Mouse (Mus musculus): ENCODE results near the gene Arhgef3.

Gene Arhgef3

GRCm38 (mm10) chr14:27266601-27267000 lies 151.9 kb downstream of the Arhgef3 start:
- in situ Hi-C loops (cut with MboI, MseI): no loop called here

- in situ Hi-C loops (cut with MboI, MseI): no loop called here
These were observed 153.4 kb downstream of the Arhgef3 start for GRCm38 (mm10) chr14:27268137-27268536.

GRCm38 (mm10) chr14:27268986-27269700 lies 154.4 kb downstream of the Arhgef3 start:
- in situ Hi-C loops (cut with MboI, MseI): no loop called here

GRCm38 (mm10) chr14:27269836-27270235 lies 155.1 kb downstream of the Arhgef3 start:
- in situ Hi-C loops (cut with MboI, MseI): no loop called here

- in situ Hi-C loops (cut with MboI, MseI): no loop called here
These were observed 155.8 kb downstream of the Arhgef3 start for GRCm38 (mm10) chr14:27270466-27270865.

- in situ Hi-C loops (cut with MboI, MseI): no loop called here
These were observed 156.8 kb downstream of the Arhgef3 start for GRCm38 (mm10) chr14:27271371-27272071.

- in situ Hi-C loops (cut with MboI, MseI): no loop called here
These were observed 157.6 kb downstream of the Arhgef3 start for GRCm38 (mm10) chr14:27272072-27272834.

GRCm38 (mm10) chr14:27272835-27273138 lies 158.1 kb downstream of the Arhgef3 start:
- in situ Hi-C loops (cut with MboI, MseI): no loop called here

- in situ Hi-C loops (cut with MboI, MseI): no loop called here
These were observed 158.5 kb downstream of the Arhgef3 start for GRCm38 (mm10) chr14:27273169-27273568.

- in situ Hi-C loops (cut with MboI, MseI): no loop called here
These were observed 162.6 kb downstream of the Arhgef3 start for GRCm38 (mm10) chr14:27277259-27277658.

GRCm38 (mm10) chr14:27280201-27280890 lies 165.6 kb downstream of the Arhgef3 start:
- in situ Hi-C loops (cut with MboI, MseI): loop anchor here (10.0 kb wide), 1 partner anchor 596 kb away; no protein-coding TSS in a partner anchor

- in situ Hi-C loops (cut with MboI, MseI): loop anchor here (10.0 kb wide), 1 partner anchor 599 kb away; no protein-coding TSS in a partner anchor
These were observed 169.3 kb downstream of the Arhgef3 start for GRCm38 (mm10) chr14:27283956-27284355.

GRCm38 (mm10) chr14:27286202-27286601 lies 171.5 kb downstream of the Arhgef3 start:
- in situ Hi-C loops (cut with MboI, MseI): loop anchor here (10.0 kb wide), 1 partner anchor 601 kb away; no protein-coding TSS in a partner anchor

- in situ Hi-C loops (cut with MboI, MseI): loop anchor here (10.0 kb wide), 1 partner anchor 604 kb away; no protein-coding TSS in a partner anchor
These were observed 174.4 kb downstream of the Arhgef3 start for GRCm38 (mm10) chr14:27289053-27289452.

- in situ Hi-C loops (cut with MboI, MseI): no loop called here
These were observed 177.4 kb downstream of the Arhgef3 start for GRCm38 (mm10) chr14:27292101-27292500.

GRCm38 (mm10) chr14:27295821-27296220 lies 181.1 kb downstream of the Arhgef3 start:
- in situ Hi-C loops (cut with MboI, MseI): no loop called here

GRCm38 (mm10) chr14:27296987-27297386 lies 182.3 kb downstream of the Arhgef3 start:
- in situ Hi-C loops (cut with MboI, MseI): no loop called here

GRCm38 (mm10) chr14:27298875-27299274 lies 184.2 kb downstream of the Arhgef3 start:
- in situ Hi-C loops (cut with MboI, MseI): no loop called here

- in situ Hi-C loops (cut with MboI, MseI): no loop called here
These were observed 185.0 kb downstream of the Arhgef3 start for GRCm38 (mm10) chr14:27299705-27300104.

- in situ Hi-C loops (cut with MboI, MseI): no loop called here
These were observed 187.2 kb downstream of the Arhgef3 start for GRCm38 (mm10) chr14:27301768-27302499.

- in situ Hi-C loops (cut with MboI, MseI): no loop called here
These were observed 188.6 kb downstream of the Arhgef3 start for GRCm38 (mm10) chr14:27303294-27303693.
